Mouse (Mus musculus): ENCODE measurements around the gene Gm4567. TPM values are rescaled to one million over a fixed set of nuclear protein-coding genes. Genes with fewer than 3 reads are reported as not detected.

The Gm4567 gene
- polyA plus RNA-seq (2014; fragmentation: Illumina TruSeq; extraction: RNeasy Lipid Tissue Mini Kit (QIAGEN cat#74804); ENCODE audit: low replicate concordance), result not detected

DNA sequence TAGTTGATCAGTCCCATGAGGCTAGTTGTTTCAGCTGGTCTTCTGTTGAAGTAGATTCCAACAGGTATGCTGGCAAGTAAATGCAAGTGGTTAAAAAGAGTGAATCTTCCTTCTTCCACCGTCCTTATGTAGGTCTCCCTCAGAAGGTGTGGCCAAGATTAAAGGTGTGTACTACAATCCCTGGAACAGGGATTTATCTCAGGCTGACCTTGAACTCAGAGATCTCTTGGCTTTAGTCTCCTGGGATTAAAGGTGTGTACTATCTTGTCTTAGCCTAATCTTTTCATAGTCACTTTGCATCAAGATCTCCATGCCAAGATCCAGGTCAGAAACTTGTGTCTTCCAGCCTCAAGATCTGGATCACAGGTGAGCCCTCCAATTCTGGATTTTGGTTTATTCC, at the start of gene Gm4567:
Gene Gm4567 (minus strand): TSS at position 101 of the 400 bp plus-strand sequence.

DNA sequence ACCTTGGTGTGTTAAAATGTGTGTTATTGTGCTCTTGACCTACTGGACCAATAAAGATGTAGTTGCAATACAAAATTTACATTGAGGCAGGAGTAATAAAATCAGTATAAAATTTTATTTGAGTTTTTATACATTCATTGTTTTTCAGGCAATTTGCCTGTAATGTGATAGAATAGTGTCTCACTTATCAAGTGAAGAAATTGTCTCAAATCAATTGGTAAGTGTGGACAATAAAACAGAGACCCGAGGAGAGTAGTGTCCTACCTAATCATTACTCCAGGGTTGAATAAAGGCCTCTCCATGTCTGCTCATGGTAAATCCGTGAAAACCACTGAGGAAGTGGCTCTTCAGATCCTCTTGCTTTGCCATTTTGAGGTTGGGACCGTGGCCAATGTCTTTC, 41.9 kb upstream of the Gm4567 start, which contains the start of gene Vmn1r157:
Gene Vmn1r157 (plus strand): TSS at position 301 of the 400 bp plus-strand sequence.

DNA sequence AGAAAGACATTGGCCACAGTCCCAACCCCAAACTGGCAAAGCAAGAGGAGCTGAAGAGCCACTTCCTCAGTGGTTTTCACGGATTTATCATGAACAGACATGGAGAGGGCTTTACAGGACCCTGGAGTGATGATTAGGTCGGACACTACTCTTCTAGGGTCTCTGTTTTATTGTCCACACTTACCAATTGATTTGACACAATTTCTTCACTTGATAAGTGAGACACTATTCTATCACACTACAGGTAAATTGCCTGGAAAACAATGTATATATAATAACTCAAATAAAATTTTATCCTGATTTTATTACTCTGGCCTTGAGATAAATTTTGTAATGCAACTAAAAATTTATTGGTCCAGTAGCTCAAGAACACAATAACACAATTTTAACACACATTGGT, 27.3 kb downstream of the Gm4567 start, which contains the start of gene Gm8693:
Gene Gm8693 (minus strand): TSS at position 101 of the 400 bp plus-strand sequence.

Other genes with a start within 250 kb of the Gm4567 start
- gene Vmn1r151, start 220.0 kb downstream of the Gm4567 start, polyA plus RNA-seq (2014; fragmentation: Illumina TruSeq; extraction: RNeasy Lipid Tissue Mini Kit (QIAGEN cat#74804); ENCODE audit: low replicate concordance), result not detected
- gene Vmn1r152, start 196.7 kb downstream of the Gm4567 start, polyA plus RNA-seq (2014; fragmentation: Illumina TruSeq; extraction: RNeasy Lipid Tissue Mini Kit (QIAGEN cat#74804); ENCODE audit: low replicate concordance), result not detected
- not detected for gene Gm8677, start 184.8 kb downstream of the Gm4567 start, polyA plus RNA-seq (2014; fragmentation: Illumina TruSeq; extraction: RNeasy Lipid Tissue Mini Kit (QIAGEN cat#74804); ENCODE audit: low replicate concordance)
- gene Gm4201, start 154.4 kb downstream of the Gm4567 start, polyA plus RNA-seq (2014; fragmentation: Illumina TruSeq; extraction: RNeasy Lipid Tissue Mini Kit (QIAGEN cat#74804); ENCODE audit: low replicate concordance), result not detected
- not detected for gene Gm4565, start 131.6 kb downstream of the Gm4567 start, polyA plus RNA-seq (2014; fragmentation: Illumina TruSeq; extraction: RNeasy Lipid Tissue Mini Kit (QIAGEN cat#74804); ENCODE audit: low replicate concordance)
- gene Vmn1r155, start 61.7 kb downstream of the Gm4567 start, polyA plus RNA-seq (2014; fragmentation: Illumina TruSeq; extraction: RNeasy Lipid Tissue Mini Kit (QIAGEN cat#74804); ENCODE audit: low replicate concordance), result not detected
- gene Gm8693, start 27.4 kb downstream of the Gm4567 start, polyA plus RNA-seq (2014; fragmentation: Illumina TruSeq; extraction: RNeasy Lipid Tissue Mini Kit (QIAGEN cat#74804); ENCODE audit: low replicate concordance), result not detected
- not detected for gene Vmn1r157, start 42.0 kb upstream of the Gm4567 start, polyA plus RNA-seq (2014; fragmentation: Illumina TruSeq; extraction: RNeasy Lipid Tissue Mini Kit (QIAGEN cat#74804); ENCODE audit: low replicate concordance)
- gene Vmn1r158, start 71.1 kb upstream of the Gm4567 start, polyA plus RNA-seq (2014; fragmentation: Illumina TruSeq; extraction: RNeasy Lipid Tissue Mini Kit (QIAGEN cat#74804); ENCODE audit: low replicate concordance), result not detected
- gene Vmn1r159, start 123.9 kb upstream of the Gm4567 start, polyA plus RNA-seq (2014; fragmentation: Illumina TruSeq; extraction: RNeasy Lipid Tissue Mini Kit (QIAGEN cat#74804); ENCODE audit: low replicate concordance), result not detected
- gene Vmn1r160, start 151.5 kb upstream of the Gm4567 start, polyA plus RNA-seq (2014; fragmentation: Illumina TruSeq; extraction: RNeasy Lipid Tissue Mini Kit (QIAGEN cat#74804); ENCODE audit: low replicate concordance), result not detected

All from small intestine, adult 10 weeks (tissue).